Mouse (Mus musculus): ENCODE data around the gene Eps15l1.

- no peak for TF ChIP-seq MAX (IDR thresholded peaks at IDR 0.05; ENCODE audit: low read depth)
- TF ChIP-seq POLR2A (IDR thresholded peaks at IDR 0.05; ENCODE audit: insufficient read length, low read depth), result no peak
- TF ChIP-seq REST (IDR thresholded peaks at IDR 0.05; ENCODE audit: insufficient read depth, insufficient read length), result no peak
- TF ChIP-seq CEBPB (IDR thresholded peaks at IDR 0.05; ENCODE audit: insufficient read depth, poor library complexity, severe bottlenecking), result no peak
- no peak for TF ChIP-seq USF1 (IDR thresholded peaks at IDR 0.05; ENCODE audit: low read depth)
- TF ChIP-seq POLR2AphosphoS2 (IDR thresholded peaks at IDR 0.05; ENCODE audit: insufficient read length, low read depth), result no peak
- TF ChIP-seq MYOG (IDR thresholded peaks at IDR 0.05; ENCODE audit: control insufficient read depth in 1 of 3, insufficient read depth in 1 of 3, insufficient read length in 2 of 3, low read depth in 2 of 3), result peak in 1 of 3 experiments; percentile 20
- no peak for TF ChIP-seq TCF12 (IDR thresholded peaks at IDR 0.05; ENCODE audit: insufficient read depth, poor library complexity, severe bottlenecking)
These were observed 101.1 kb downstream of the Eps15l1 start for GRCm38 (mm10) chr8:72319921-72320802.
